Mouse (Mus musculus): ENCODE measurements around the gene Pim1.

DNA sequence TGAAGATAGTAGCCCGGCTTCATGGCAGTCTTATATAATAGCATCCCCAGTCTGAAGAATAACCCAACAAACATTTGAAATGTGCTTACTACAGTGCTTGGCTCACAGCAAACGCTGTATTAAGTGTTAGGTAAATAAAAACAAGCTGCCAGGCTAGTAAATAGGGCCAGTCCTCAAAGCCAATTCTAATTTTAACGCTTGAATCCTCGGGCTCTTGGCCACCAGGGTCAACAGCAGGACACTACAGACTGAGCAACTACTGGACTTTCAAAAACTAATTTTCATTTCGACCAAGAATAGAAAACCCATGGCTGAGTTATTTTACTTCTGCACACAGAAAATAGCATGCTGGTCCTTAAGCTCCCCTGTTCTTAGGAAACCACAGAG is 30.4 kb upstream of the Pim1 start:
- TF ChIP-seq CTCF (IDR thresholded peaks at IDR 0.05; ENCODE audit: low read depth) (no peak), EP300 (optimal IDR thresholded peaks at IDR 0.05) (no peak)
